Comparison of ENCODE assay signal across 20 mouse cellular contexts in the genomic region with DNA sequence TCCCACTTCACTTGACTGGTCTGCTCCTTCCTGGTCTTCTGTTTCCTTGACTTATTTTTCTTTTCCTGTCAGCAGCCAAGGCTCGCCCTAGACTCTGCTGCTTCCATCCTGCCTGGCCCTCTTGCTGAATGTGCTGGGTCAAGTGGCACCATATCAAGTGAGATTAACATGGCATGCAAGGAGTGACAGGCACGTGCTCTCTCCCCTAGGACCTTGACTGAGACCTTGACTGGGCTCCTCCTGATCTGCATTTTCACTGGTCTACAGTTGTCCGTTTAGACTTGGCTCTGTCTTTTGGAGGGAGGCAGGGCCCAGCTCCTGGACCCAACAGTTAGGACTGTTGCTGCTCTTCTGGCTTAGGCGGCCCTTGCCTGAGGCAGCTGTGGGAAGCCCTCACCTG. TPM values are rescaled to one million over a fixed set of nuclear protein-coding genes. Genes with fewer than 3 reads are reported as not detected.
DNase-seq lines count a peak whose midpoint lies in the region; ATAC-seq and TF ChIP-seq lines count a peak whose summit lies in the region.
"Had no signal": no experiment of that assay in that cellular context is flagged by ENCODE, and none has a peak within 500 bp of the region (broad histone marks: within the 10 kb centered on the region; RNA-seq: fewer than 3 reads in every experiment).

No protein-coding gene starts in this region.

- no peak overlapping the region for H3K4me3 ChIP-seq in lung, embryonic 14.5 days (ENCODE audit: low read depth, low read length)
- no peak overlapping the region for H3K4me3 ChIP-seq in heart, embryonic 13.5 days
- H3K4me3 ChIP-seq: forebrain, embryonic 12.5 days; hindbrain, embryonic 12.5 days; limb, embryonic 12.5 days; liver, embryonic 13.5 days; megakaryocyte, embryonic 14.5 days had no signal

- peaks cover 12% of the 10 kb centered on the region; the same call in 1 of the 2 replicates for H3K4me1 ChIP-seq in lung, embryonic 14.5 days (ENCODE audit: insufficient read depth)
- H3K4me1 ChIP-seq in heart, embryonic 13.5 days, result peaks cover 61% of the 10 kb centered on the region
- H3K4me1 ChIP-seq: liver, embryonic 13.5 days had no signal

- peak overlapping the region; percentile 18; the same call in 1 of the 2 replicates for H3K27ac ChIP-seq in lung, embryonic 14.5 days (ENCODE audit: low read depth)
- H3K27ac ChIP-seq in heart, embryonic 13.5 days (replicated peaks), result peak overlapping the region; percentile 85
- H3K27ac ChIP-seq: forebrain, embryonic 12.5 days; hindbrain, embryonic 12.5 days; limb, embryonic 12.5 days; liver, embryonic 13.5 days had no signal

- no peaks in the 10 kb centered on the region for H3K36me3 ChIP-seq in lung, embryonic 14.5 days (ENCODE audit: insufficient read depth)
- no peaks in the 10 kb centered on the region for H3K36me3 ChIP-seq in heart, embryonic 13.5 days
- H3K36me3 ChIP-seq: forebrain, embryonic 12.5 days; hindbrain, embryonic 12.5 days; limb, embryonic 12.5 days; liver, embryonic 13.5 days had no signal

- WGBS in lung, embryonic 14.5 days, result 43% methylated on average over 4 of the region's 4 CpGs
- 22% methylated on average over 4 of the region's 4 CpGs for WGBS in heart, embryonic 13.5 days

- H3K27me3 ChIP-seq in lung, embryonic 14.5 days (ENCODE audit: insufficient read depth, low read length), result no peaks in the 10 kb centered on the region
- no peaks in the 10 kb centered on the region for H3K27me3 ChIP-seq in heart, embryonic 13.5 days (replicated peaks)
- H3K27me3 ChIP-seq: forebrain, embryonic 12.5 days; hindbrain, embryonic 12.5 days; liver, embryonic 13.5 days had no signal

- no peak overlapping the region for H3K4me2 ChIP-seq in lung, embryonic 14.5 days
- H3K4me2 ChIP-seq in heart, embryonic 13.5 days, result no peak overlapping the region
- H3K4me2 ChIP-seq: forebrain, embryonic 12.5 days; hindbrain, embryonic 12.5 days; limb, embryonic 12.5 days; liver, embryonic 13.5 days had no signal

- H3K9me3 ChIP-seq in lung, embryonic 14.5 days (ENCODE audit: low read depth, low read length), result no peaks in the 10 kb centered on the region
- no peaks in the 10 kb centered on the region for H3K9me3 ChIP-seq in heart, embryonic 13.5 days
- H3K9me3 ChIP-seq: forebrain, embryonic 12.5 days; hindbrain, embryonic 12.5 days; limb, embryonic 12.5 days; liver, embryonic 13.5 days; megakaryocyte, embryonic 14.5 days had no signal

- ATAC-seq in lung, embryonic 14.5 days (ENCODE audit: insufficient read depth), result no peak
- peak; percentile 25; the same call in 1 of the 2 replicates for ATAC-seq in heart, embryonic 13.5 days (ENCODE audit: extremely low read depth, insufficient number of reproducible peaks, low FRiP score, low TSS enrichment)
- ATAC-seq: inflammation-experienced regulatory T-cells, adult 6 months had no signal

- H3K9ac ChIP-seq in lung, embryonic 14.5 days, result no peak overlapping the region
- no peak overlapping the region; the same call in 1 of the 2 replicates for H3K9ac ChIP-seq in heart, embryonic 13.5 days
- H3K9ac ChIP-seq: forebrain, embryonic 12.5 days; hindbrain, embryonic 12.5 days; limb, embryonic 12.5 days; liver, embryonic 13.5 days had no signal

- no peak for TF ChIP-seq CTCF in lung, embryonic 14.5 days (IDR thresholded peaks at IDR 0.05; ENCODE audit: low read depth)

- no peak for DNase-seq in lung, embryonic 14.5 days
- DNase-seq in lung, postnatal 10 days, result no peak
- peak; percentile 33 for DNase-seq in heart, adult 8-10 months (ENCODE audit: low spot score)
- DNase-seq in heart, postnatal 4 days, result peak; percentile 40
- DNase-seq in kidney, adult 18-20 months, result no peak
- DNase-seq in right cerebral cortex, postnatal 14 days, result no peak
- DNase-seq: cerebellum, postnatal 14 days; embryo, embryonic 11 days; gastrocnemius, postnatal 25 days; kidney, postnatal 14 days; liver, embryonic 13.5 days; lung, postnatal 14 days; right cerebral cortex, postnatal 4 days; thymus, adult 18-20 months had no signal

RNA-seq across cellular contexts. Expression of gene Neo1, which starts 26.2 kb away (rescaled TPM):
- 62.3 and 62.8 TPM in 2 replicates for polyA plus RNA-seq in lung, embryonic 14.5 days (2014; fragmentation: Nextera tagmentation; extraction: Ambion mirVana)
- 10 to 100 TPM; 43.4 to 53.8 (median 45.1) TPM for total RNA-seq in heart, adult 8-10 months (2022)
- polyA plus RNA-seq in heart, embryonic 13.5 days (2015; fragmentation: Nextera tagmentation; extraction: Ambion mirVana), result 22.4 and 23.1 TPM in 2 replicates
- total RNA-seq in heart, postnatal 4 days (2021), result 10 to 100 TPM; 72.3 to 72.8 TPM

Comparison
In these comparisons a context has a peak if more than half of its experiments do, and no peak if none do; other contexts are left out.
1. DNase-seq: peak in heart, adult 8-10 months (single experiment) and heart, postnatal 4 days (single experiment); none in lung, embryonic 14.5 days (single experiment), lung, postnatal 10 days (single experiment), kidney, adult 18-20 months (single experiment) and right cerebral cortex, postnatal 14 days (single experiment).